Mouse (Mus musculus): ENCODE data around the gene Dock7.

Dock7 gene

DNA sequence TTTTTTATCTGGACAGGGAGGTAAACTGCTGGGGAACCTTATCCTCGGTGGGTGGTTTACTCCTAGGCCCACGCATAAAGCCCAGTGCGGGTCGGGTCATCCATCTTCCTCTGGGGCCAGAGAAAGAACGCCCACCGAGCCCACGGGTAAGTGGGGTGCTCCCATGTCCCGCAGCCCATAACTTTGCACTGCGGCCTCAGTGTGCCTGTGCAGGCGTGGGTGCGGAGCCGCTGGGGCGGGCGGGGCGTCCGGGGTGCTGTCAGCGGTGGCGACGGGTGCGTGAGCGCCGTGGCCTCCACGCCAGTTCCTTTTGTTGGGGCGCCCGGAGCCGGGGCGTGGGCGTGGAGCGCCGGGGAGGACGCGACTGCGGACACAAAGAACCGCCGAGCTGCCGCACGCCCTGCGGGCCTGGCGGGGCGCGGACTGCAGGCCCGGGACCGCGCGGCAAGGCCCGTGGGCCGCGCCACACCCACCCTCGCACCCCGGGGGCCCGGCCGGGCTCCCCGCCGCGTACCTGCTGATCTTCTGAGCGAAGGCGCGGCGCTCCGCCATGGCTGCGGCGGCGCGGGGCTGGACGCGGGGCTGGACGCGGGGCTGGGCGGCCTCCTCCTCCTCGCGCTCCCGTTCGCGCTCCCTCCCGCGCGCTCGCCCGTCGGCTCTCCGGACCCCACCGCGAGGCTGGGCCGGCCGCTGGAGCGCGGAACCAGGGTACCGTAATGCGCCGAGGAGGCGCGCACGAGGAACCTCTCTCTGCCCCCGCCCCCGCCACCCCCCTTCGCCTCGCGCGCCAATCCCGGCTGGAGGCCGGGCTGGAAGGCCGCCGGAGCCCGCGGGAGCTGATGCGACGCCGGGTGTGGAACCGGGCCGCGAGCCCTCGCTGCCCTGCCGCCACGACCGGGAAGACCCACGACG, at the start of gene Dock7:
Gene Dock7 (minus strand): TSS at position 705 of the 912 bp plus-strand sequence.
- in situ Hi-C loops (cut with MboI, MseI): no loop called here

DNA sequence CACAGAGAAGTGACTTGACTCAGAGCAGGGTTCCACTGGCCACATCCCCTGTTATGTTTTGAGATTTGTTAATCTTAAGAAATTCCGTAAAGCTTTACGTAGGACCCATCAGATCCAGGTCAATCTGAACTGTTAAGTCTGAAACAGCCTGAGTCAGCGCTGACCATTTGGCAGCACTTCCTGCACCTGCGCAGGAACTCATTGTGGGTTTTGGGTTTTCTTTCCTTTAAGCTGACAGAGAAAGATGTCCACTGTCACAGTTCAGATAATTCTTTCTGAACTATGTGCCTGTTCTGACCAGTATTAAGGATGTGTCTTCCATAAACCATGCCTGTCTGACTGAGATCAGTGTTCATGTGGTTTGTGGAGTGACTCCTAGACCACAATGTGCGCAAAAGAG, 48.2 kb upstream of the Dock7 start:
- in situ Hi-C loops (cut with MboI, MseI): no loop called here

DNA sequence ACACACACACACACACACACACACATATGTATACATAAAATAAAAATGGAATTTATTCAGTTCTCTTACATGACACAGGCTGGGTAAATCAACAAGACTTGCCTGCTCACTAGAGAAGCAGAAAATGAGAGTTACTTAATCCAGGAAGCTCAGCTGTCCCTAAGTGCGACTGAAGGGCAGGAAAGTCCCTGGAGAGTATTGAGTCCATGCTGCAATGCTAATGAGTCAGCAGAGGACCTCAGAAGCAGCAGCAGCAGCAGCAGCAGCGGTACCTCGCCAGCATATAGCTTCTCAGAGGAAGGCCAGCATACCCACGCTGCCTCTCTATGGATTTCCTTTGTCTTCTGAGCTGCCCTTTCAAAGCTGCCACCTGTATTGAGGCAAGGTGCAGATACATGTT, 42.8 kb upstream of the Dock7 start:
- in situ Hi-C loops (cut with MboI, MseI): no loop called here

DNA sequence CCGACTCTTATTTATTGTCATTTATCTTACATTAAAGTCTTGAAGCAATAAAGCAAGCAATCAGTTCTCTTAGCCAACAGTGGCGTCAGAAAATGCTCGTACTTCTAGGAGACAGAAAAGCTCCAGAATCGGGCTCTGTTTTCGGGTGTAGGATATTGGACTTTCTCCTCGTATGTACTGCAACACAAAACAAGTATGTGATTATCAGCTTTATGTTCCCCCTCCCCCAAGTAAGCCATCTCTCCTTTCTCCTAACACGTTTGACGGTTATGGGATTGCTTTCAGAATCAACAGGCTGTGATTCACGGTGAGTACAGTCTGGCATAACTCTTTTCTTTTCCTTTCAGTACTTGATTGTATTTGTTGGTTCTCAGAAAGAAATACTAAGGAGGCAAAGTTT, 42.3 kb upstream of the Dock7 start:
- in situ Hi-C loops (cut with MboI, MseI): no loop called here

DNA sequence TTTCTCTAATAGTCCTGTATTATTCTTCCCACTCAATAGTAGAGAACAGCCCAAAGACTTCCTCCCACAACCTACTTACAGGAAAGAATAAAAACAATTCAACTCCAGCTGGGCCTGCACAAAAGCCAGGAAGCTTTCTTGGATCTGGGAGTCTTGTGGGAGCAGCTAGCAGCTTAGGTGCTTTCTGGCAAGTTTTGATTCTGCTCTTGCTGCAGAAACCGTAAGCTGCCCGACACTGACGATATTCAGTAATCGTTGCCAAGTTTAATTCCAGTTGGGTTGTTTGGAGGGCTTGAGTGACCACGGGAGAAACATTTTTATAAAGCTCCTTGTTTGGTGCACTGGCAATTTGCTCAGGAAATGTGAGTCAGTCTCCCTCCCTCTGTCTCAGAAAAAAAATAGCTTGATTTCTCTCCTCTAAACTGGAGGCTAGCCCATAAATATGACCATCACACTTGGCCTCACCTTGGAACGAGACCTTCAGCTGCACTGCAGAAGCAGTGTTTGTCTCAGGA, 40.8 kb upstream of the Dock7 start:
- in situ Hi-C loops (cut with MboI, MseI): no loop called here

DNA sequence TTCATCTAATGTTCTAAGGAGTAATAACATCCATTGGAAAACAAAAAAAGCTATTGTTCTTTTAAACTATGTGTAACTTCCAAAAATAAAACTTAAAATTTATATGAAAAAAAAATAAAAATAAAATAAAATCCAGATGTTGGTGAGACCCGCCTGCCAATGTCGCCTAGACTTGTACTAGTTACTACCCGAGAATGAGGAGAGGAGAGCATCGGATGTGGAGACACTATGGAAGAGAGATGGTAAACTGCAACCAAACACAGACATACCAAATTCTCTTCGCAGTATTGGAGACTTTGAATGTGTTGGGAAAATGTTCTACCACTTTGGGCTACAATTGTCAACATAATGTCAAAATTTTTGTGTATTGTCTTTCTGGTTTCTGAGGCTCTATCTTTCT, 40.2 kb upstream of the Dock7 start:
- in situ Hi-C loops (cut with MboI, MseI): no loop called here

DNA sequence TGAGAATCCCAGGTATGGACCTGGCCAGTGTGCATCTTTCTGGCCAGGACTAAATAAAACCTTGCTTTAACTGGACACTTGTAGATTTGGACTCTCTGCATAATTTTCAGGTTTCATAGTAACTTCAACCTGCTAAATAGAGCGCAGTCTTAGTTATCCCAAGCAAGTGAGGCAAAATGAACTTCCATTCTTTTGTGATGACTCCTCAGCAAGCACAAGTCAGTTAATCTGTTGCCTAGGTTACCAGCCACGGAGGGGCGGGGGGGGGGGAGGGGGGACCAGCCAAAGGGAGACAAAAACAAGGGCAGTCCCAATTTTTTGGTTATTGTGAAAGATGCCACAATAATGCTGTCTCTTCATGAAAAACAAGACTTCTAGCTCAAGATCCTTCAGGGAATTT, 39.7 kb upstream of the Dock7 start:
- in situ Hi-C loops (cut with MboI, MseI): no loop called here

DNA sequence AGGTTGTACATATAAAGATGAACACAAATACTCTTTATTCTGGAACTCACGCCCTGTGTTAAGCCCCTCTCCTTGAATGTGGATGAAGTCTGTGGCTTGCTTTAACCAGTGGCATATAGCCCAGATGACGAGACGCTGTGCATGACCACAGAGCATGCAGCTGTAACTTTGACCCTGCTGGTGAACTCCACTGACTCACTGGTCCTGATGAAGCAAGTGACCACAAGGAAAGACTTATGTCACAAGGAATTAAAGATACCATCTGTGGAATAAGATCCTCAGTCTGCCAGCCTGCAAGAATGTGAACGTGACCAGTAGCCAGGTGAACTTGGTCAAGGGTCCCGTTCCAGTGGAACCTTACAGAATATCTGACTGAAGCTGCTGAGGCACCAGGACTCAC, 37.8 kb upstream of the Dock7 start:
- in situ Hi-C loops (cut with MboI, MseI): no loop called here

DNA sequence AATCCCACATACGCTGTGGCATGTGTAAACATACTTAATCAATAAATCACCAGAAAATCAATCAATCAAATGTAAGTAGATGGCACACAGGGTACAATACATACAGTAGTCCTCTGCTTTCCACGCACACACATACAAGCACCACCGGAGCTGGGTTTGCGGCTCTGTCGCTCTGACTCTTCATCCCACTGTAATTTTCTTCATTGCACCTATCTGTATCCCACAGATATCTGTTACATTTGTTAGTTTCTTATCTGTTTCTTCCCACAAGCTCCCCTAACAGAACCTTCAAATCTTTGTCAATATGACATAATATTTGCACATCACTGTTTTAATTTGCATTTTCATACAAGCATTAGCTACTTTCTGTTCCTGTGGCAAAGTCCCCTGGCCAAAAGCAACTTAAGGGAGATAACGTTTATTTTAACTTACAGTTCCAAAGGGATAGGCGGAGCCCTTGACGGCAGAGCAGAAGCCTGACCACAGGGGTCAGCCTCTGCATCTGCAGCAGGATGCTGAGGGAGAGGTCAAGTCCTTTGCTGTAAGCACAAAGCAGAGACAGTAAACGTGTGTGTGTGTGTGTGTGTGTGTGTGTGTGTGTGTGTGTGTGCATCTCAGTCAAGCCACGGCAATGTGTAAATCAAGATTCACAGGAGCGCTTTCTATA, 36.1 kb upstream of the Dock7 start:
- in situ Hi-C loops (cut with MboI, MseI): no loop called here

DNA sequence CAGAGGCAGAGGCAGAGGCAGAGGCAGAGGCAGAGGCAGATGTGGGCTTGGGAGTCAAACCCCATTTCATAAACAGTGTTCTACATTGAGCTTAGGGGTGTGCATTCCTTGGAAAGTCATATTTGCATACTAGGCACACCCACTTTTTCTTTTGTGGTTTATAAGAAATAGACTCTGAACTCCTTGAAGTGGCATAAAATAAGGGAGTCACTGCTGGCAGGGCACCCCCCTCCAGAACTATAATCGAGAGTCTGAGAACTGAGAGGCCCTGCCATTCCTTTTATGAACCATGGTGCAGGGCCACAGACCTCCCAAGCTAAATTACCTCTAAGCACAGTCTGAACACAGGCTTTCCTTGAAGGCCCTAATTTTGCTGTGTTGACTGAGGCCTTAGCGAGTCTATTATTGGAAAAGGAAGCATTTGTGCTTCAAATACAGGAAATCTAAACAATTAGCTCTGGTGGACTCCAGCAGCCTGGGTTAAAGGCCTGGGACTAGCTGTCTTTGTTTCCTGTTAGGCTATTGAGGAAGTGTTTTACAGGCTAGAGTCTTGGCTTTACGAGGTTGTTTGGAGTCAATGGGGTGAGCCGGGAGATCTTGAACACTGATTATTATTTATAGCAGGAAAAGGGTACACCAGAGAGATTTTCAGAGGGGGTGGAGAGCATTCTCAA, 31.3 kb upstream of the Dock7 start:
- in situ Hi-C loops (cut with MboI, MseI): no loop called here

DNA sequence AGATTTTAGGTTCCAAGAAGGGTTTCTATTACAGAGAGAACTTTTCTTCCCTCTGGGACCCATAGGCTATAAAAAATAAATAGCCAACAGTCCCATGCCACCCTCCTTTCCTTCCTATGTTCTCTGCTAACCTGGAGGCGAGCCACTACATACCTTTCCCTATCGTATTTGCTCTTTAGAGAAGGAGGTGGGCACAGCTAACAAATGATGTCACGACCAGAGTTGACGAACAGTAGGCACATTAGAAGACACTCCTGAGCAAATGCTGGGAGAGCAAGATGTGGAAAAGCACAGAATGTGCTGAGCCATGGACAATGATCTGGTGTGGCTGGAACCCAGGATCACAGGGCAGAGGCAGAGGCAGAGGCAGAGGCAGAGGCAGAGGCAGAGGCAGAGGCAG, 30.7 kb upstream of the Dock7 start:
- in situ Hi-C loops (cut with MboI, MseI): no loop called here

DNA sequence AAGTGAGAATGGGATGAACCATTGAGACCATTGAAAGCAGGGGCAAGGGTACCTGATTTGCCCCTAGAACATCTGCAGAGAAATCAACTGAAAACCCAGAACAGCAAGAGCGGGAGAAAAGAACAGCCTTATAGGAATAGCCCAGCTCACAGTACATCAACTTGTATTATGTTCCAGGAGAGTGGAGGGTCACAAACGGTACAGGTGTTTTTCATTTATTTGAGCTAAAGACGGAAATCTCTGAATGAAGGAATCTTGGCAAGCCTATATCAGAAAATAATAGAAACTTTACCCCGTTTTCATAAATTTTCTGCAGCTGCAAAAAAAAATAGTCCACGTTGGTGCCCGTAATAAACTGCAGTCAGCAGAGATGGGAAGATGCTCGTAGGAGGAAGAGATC, 22.6 kb upstream of the Dock7 start:
- in situ Hi-C loops (cut with MboI, MseI): no loop called here

DNA sequence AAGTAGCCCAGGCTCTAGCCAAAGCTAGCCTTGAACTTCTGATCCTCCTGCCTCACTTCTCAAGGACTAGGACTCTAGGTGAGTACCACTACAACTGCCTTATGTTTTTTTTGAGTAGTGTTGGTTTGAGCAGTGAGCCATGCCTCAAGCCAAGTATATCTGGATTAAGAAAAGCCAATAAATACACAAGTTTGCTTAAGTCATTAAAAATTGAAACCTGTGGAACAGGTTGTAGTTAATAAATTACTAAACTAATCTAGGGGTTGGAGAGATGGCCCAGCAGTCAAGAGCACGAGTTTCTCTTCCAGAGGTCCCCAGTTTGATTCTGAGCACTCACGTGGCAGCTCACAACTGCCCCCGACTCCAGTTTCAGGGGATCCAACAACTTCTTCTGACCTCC, 20.9 kb upstream of the Dock7 start:
- in situ Hi-C loops (cut with MboI, MseI): no loop called here

DNA sequence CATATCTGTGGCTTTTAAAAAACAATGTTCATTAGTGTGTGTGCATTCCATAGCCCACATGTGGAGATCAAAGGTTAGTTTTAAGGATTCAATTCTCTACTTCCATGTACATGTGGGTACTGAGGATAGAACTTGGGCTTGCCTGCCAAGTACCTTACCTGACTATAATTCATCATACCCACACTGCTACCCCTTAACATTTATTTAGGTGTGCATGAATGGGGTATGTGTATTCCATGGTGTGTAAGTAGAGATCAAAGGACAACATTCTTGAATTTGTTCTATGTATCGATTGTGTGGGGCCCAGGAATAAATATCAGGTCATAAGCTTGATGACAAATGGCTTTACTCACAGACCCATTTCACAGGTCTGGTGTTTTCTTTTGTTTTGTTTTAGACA, 20.5 kb upstream of the Dock7 start:
- in situ Hi-C loops (cut with MboI, MseI): no loop called here

DNA sequence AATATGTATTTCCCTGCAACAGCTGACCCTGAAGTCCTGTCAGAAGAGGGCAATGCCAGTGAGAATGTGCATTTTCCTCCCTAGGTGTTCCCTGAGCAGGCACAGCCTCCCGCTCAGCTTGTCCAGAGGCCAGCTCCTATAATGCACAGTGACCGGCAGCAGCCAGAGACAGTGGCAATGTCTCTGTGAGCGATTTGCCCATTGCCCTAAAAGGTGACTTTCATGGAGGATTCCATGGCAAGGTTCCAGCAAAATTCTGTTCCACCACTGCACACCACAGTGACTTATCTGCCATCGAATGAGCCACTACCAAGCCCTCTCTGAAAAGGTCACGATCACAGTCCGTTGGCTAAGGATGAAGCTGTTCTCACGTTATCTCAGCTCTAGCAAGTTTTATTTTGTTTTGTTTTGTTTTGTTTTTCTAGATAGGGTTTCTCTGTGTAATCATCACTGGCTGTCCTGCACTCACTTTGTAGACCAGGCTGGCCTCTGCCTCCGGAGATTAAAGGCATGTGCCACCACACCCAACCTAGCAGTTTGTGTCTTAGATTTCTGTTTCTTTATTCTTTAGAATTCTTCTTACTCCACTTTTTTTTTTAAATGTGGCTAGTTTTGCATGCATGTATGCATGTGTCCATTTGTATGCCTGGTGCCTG, 17.4 kb upstream of the Dock7 start:
- in situ Hi-C loops (cut with MboI, MseI): no loop called here

DNA sequence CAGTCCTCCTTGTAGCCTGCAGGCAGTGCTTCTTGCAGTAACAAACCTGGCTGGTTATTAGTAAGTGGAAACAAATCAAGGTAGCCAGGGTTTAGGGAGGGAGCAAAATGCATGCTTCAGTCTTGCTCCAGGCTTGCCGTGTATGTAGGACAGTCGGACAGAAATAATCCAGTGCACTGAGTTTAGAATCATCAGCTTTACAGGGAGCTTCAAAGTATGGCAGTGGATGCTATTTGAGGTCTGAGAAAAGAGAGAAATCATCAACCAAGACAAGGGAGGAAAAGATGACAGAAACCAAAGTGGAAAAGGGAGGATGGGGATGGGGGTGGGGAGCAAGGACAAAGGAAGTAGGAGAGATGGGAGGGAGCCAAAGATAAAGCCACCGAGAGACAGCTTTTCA, 13.8 kb upstream of the Dock7 start:
- in situ Hi-C loops (cut with MboI, MseI): no loop called here

DNA sequence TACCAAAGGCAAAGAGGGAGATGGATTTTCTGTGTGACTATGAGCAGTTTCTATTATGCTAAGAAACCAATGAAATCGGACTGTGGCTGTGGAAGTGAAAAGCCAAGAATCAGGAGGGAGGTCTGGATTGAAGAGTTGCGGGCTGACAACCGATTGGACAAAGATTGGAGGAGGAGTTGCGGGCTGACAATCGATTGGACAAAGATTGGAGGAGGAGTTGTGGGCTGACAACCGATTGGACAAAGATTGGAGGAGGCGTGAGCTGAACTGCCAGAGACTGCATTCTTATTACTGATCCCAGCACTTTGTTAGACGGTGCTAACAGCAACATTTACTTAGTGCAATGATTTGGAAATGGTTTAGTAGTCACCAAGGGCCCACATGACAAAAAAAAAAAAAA, 12.6 kb upstream of the Dock7 start:
- in situ Hi-C loops (cut with MboI, MseI): no loop called here

DNA sequence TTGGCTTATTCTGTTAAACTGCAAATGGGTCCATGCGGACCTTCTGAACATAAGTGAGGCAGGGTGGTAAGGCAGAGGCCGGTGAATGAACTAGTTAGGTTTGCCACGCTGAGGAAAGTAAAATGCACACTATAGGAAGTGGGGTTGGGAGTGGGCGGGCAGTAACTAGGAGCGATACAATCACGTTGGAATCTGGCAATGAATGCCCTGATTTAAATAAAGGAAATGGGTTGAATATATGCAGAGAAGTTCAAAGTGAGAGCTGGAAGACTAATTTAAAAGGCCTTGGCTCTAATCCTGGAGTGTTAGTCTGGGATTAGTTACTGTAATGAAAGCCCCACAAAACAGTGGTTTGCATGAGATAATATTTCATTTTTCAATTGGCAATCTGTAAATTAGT, 12.0 kb upstream of the Dock7 start:
- in situ Hi-C loops (cut with MboI, MseI): no loop called here

DNA sequence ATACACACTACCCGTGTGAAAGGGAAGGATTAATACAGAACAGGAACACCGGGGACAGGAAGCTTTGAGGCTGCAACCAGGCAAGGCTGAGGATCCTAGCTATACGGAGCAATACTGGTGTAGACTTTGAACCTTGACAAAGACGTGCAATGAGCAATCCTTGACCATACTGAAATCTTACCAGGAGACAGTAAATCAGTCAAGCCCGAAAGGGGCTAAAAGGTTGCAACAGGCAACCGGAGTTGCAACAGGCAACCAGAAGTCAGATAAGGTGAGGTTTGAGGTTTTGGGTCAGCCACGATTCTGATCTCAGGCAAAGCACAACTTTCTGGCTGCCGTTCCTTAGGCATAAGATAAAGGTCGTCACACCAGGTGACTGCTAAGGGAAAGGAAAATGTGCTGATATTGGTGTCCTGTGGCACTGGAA, 10.5 kb upstream of the Dock7 start:
- in situ Hi-C loops (cut with MboI, MseI): no loop called here

DNA sequence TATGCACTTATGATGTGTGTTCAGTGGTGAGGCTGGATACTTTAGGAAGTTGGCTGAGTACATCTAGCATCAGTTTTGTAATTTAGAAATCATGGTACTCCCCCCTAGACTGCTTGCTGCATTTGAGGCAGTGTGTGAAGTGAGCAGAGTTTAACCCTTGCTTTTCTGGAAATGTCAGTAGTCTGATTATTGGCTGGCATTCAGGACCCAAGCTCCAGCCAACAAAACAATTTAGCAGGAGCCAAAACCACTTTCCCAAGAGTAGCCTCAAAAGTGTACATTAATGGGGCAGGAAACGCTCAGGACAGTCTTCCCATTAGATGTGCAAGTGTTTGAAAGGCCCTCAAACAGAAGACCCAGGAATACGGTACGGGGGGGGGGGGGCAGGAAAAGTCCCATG, 2.8 kb upstream of the Dock7 start:
- in situ Hi-C loops (cut with MboI, MseI): no loop called here

DNA sequence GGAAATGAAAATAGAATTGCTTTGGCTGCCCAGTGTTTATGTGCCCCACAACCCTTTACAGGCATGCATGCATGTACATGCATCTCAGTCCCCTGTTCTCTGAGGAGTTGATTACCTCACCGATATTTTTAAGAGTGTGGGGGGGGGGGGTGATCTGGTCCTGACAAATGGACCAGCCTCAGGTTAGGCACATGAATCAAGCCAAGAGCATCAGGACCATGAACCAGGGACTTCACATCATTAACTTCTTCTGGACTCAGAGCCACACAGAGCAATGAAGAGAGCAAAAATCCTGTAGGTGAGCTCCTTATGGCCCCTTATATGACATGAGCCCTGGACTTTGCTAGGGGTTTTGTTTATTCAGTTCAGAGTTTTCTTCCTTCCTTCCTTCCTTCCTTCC, 2.1 kb upstream of the Dock7 start:
- in situ Hi-C loops (cut with MboI, MseI): no loop called here

DNA sequence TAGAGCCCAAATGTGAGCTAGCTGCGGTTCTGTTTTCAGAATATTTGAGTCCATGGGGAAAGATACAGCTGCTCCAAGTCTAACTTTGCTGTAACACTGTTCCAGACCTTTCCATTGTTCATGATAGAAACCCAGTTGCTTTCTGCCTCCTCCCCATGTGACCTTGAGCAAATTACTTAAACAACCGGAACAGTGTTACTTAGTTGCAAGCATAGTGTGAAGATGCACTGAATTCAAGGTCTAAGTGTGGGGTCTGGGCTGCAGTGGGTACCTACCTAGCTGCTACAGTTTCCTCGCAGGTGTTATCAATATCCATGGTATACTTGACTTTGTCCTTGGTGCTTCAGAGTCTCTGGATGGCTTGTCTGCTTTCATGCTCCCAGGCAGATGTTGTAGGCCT, 1.3 kb upstream of the Dock7 start:
- in situ Hi-C loops (cut with MboI, MseI): no loop called here
